Mouse (Mus musculus): Measurements from ENCODE around the gene Ocrl. TPM values are rescaled to one million over a fixed set of nuclear protein-coding genes. Genes with fewer than 3 reads are reported as not detected.

Gene Ocrl
- polyA plus RNA-seq, 1 experiment from 2014 or later = 22.5 TPM

GRCm38 (mm10) chrX:47998412-47998811 lies 86.2 kb downstream of the Ocrl start:
- Histone ChIP-seq H3K4me2 (ENCODE audit: low read length) (no peak overlapping the region), H3K4me3 (ENCODE audit: low read depth, low read length) (no peak overlapping the region), H3K9me3 (replicated peaks; ENCODE audit: control insufficient read depth, low read length) (no peaks in the 10 kb centered on the region), H3K36me3 (ENCODE audit: control insufficient read depth, insufficient read depth, low read length) (no peaks in the 10 kb centered on the region), H3K4me1 (ENCODE audit: control insufficient read depth, insufficient read depth, low read length) (no peaks in the 10 kb centered on the region), H3K9ac (ENCODE audit: low read length) (no peak overlapping the region), H3K27ac (ENCODE audit: low read depth, low read length) (no peak overlapping the region), H3K27me3 (replicated peaks; ENCODE audit: control insufficient read depth, insufficient read depth, low read length) (no peaks in the 10 kb centered on the region)
- ATAC-seq (no peak), DNase-seq (ENCODE audit: low spot score) (no peak)
- WGBS = 86% methylated on average over 8 of the region's 8 CpGs

DNA sequence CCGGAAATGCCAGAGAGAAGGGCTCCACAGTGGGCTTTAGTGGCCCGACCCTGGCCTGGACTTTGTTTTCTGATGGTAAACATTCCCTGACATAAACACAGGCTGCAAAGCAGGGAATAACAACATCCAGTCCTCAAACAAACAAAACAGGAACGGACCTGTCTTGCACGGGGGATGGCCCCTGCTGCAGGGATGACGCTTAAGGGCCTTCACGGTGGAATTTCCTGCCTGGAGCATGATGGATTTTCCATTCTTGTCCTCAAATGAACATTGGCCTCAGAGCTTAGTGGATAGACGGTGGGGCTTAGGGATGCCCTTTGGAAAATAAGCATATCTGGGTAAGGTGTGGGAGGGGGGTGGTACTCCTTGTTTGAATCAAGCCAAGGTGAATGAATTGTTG lies 89.0 kb downstream of the Ocrl start:
- Histone ChIP-seq H3K4me2 (ENCODE audit: low read length) (no peak overlapping the region), H3K27me3 (replicated peaks; ENCODE audit: control insufficient read depth, insufficient read depth, low read length) (no peaks in the 10 kb centered on the region), H3K9ac (ENCODE audit: low read length) (no peak overlapping the region), H3K36me3 (ENCODE audit: control insufficient read depth, insufficient read depth, low read length) (no peaks in the 10 kb centered on the region), H3K27ac (ENCODE audit: low read depth, low read length) (no peak overlapping the region), H3K4me3 (ENCODE audit: low read depth, low read length) (no peak overlapping the region), H3K9me3 (replicated peaks; ENCODE audit: control insufficient read depth, low read length) (no peaks in the 10 kb centered on the region), H3K4me1 (ENCODE audit: control insufficient read depth, insufficient read depth, low read length) (no peaks in the 10 kb centered on the region)
- WGBS = 87% methylated on average over 7 of the region's 7 CpGs
- no peak for ATAC-seq
- DNase-seq (ENCODE audit: low spot score) = no peak

DNA sequence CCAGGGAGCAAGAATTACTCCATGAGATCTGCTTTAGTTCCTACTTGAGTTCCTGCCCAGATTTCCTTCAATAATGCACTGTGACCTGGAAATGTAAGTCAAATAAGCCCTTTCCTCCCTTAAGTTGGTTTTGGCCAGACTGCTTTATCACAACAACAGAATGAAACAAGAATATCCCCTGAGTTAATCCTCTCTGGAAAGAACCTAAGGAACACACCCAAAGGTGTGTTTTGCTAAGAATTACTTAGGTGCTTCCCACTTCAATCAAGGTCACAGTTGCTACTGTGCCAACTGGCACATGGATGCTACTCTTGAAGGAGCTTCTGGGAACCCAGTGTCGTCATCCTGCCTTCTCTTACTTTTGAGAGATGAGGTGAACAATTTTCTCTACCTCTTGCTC lies 92.6 kb downstream of the Ocrl start:
- DNase-seq (ENCODE audit: low spot score) (no peak), ATAC-seq (no peak)
- no peaks in the 10 kb centered on the region for H3K27me3 ChIP-seq (replicated peaks; ENCODE audit: control insufficient read depth, insufficient read depth, low read length)
- no peaks in the 10 kb centered on the region for H3K4me1 ChIP-seq (ENCODE audit: control insufficient read depth, insufficient read depth, low read length)
- H3K9me3 ChIP-seq (replicated peaks; ENCODE audit: control insufficient read depth, low read length) = no peaks in the 10 kb centered on the region
- WGBS = 69% methylated on average over 1 of the region's 1 CpGs
- no peak overlapping the region for H3K4me3 ChIP-seq (ENCODE audit: low read depth, low read length)
- no peak overlapping the region for H3K27ac ChIP-seq (ENCODE audit: low read depth, low read length)
- H3K9ac ChIP-seq (ENCODE audit: low read length) = no peak overlapping the region
- H3K36me3 ChIP-seq (ENCODE audit: control insufficient read depth, insufficient read depth, low read length) = no peaks in the 10 kb centered on the region
- H3K4me2 ChIP-seq (ENCODE audit: low read length) = no peak overlapping the region

DNA sequence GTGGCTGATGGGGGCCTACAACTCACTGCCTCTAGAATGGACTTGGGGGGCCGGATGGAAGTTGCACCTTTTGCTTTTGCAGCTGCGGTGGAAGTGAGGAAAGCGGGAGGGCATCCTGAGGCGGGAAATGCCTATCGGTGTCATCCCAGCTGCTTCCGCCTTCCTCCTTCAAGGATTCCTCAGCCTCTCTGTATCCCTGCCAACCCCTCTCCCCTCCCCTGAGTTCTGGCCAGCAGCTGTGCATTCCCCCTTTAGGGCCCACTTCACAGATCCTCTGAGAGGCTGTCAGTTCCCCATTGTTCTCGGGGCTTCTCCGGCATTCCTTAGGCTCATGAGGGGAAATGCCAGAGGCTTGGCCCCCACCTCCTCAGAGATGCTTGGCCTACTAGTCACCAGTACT lies 93.9 kb downstream of the Ocrl start:
- Histone ChIP-seq H3K9me3 (replicated peaks; ENCODE audit: control insufficient read depth, low read length) (no peaks in the 10 kb centered on the region), H3K4me2 (ENCODE audit: low read length) (no peak overlapping the region), H3K27me3 (replicated peaks; ENCODE audit: control insufficient read depth, insufficient read depth, low read length) (no peaks in the 10 kb centered on the region), H3K27ac (ENCODE audit: low read depth, low read length) (no peak overlapping the region), H3K9ac (ENCODE audit: low read length) (no peak overlapping the region), H3K36me3 (ENCODE audit: control insufficient read depth, insufficient read depth, low read length) (no peaks in the 10 kb centered on the region), H3K4me3 (ENCODE audit: low read depth, low read length) (no peak overlapping the region), H3K4me1 (ENCODE audit: control insufficient read depth, insufficient read depth, low read length) (no peaks in the 10 kb centered on the region)
- DNase-seq (ENCODE audit: low spot score) = peak; percentile 4
- no peak for ATAC-seq
- WGBS = 70% methylated on average over 8 of the region's 8 CpGs

GRCm38 (mm10) chrX:48011656-48012055 lies 99.5 kb downstream of the Ocrl start:
- H3K27me3 ChIP-seq (replicated peaks; ENCODE audit: control insufficient read depth, insufficient read depth, low read length) = no peaks in the 10 kb centered on the region
- ATAC-seq = no peak
- no peak overlapping the region for H3K27ac ChIP-seq (ENCODE audit: low read depth, low read length)
- DNase-seq (ENCODE audit: low spot score) = no peak
- H3K4me1 ChIP-seq (ENCODE audit: control insufficient read depth, insufficient read depth, low read length) = peaks cover 3% of the 10 kb centered on the region
- 89% methylated on average over 3 of the region's 3 CpGs for WGBS
- no peak overlapping the region for H3K4me3 ChIP-seq (ENCODE audit: low read depth, low read length)
- H3K4me2 ChIP-seq (ENCODE audit: low read length) = no peak overlapping the region
- H3K9ac ChIP-seq (ENCODE audit: low read length) = no peak overlapping the region
- no peaks in the 10 kb centered on the region for H3K9me3 ChIP-seq (replicated peaks; ENCODE audit: control insufficient read depth, low read length)
- no peaks in the 10 kb centered on the region for H3K36me3 ChIP-seq (ENCODE audit: control insufficient read depth, insufficient read depth, low read length)

Other genes starting within 250 kb of the Ocrl start
- 26.2 and 34.3 TPM in 2 replicates for gene Smarca1, start 19.4 kb upstream of the Ocrl start, polyA plus RNA-seq (2014; fragmentation: Nextera tagmentation; extraction: Ambion mirVana)
- 2.4 and 3.5 TPM in 2 replicates for gene Apln, start 122.5 kb downstream of the Ocrl start, polyA plus RNA-seq (2014; fragmentation: Nextera tagmentation; extraction: Ambion mirVana)
- 0.90 and 1.4 TPM in 2 replicates for gene Xpnpep2, start 196.3 kb downstream of the Ocrl start, polyA plus RNA-seq (2014; fragmentation: Nextera tagmentation; extraction: Ambion mirVana)
- gene Sash3, start 234.0 kb downstream of the Ocrl start, polyA plus RNA-seq (2014; fragmentation: Nextera tagmentation; extraction: Ambion mirVana) = 1.2 and 1.3 TPM in 2 replicates

All from forebrain, embryonic 14.5 days (tissue).